9 mouse cellular contexts compared by ENCODE assay signal in genomic region chr1:40139798-40140532, GRCm38 (mm10).
DNase-seq lines count a peak whose midpoint lies in the region; ATAC-seq and TF ChIP-seq lines count a peak whose summit lies in the region.
"Had no signal": no experiment of that assay in that cellular context is flagged by ENCODE, and none has a peak within 500 bp of the region (broad histone marks: within the 10 kb centered on the region; RNA-seq: fewer than 3 reads in every experiment).

No protein-coding gene starts in this region.

- no peak for TF ChIP-seq CTCF in forebrain, postnatal 0 days (IDR thresholded peaks at IDR 0.05; ENCODE audit: low read depth)

- WGBS in forebrain, postnatal 0 days, result 55% methylated on average over 14 of the region's 14 CpGs
- 84% methylated on average over 14 of the region's 14 CpGs for WGBS in forebrain, embryonic 12.5 days
- WGBS in embryonic facial prominence, embryonic 15.5 days, result 46% methylated on average over 14 of the region's 14 CpGs
- WGBS in heart, embryonic 15.5 days, result 22% methylated on average over 14 of the region's 14 CpGs

- H3K9ac ChIP-seq in forebrain, postnatal 0 days, result no peak overlapping the region
- no peak overlapping the region for H3K9ac ChIP-seq in forebrain, embryonic 12.5 days
- no peak overlapping the region for H3K9ac ChIP-seq in embryonic facial prominence, embryonic 15.5 days
- no peak overlapping the region for H3K9ac ChIP-seq in heart, embryonic 15.5 days

- no peaks in the 10 kb centered on the region for H3K27me3 ChIP-seq in forebrain, postnatal 0 days (ENCODE audit: insufficient read depth, low read length)
- H3K27me3 ChIP-seq in forebrain, embryonic 12.5 days, result no peaks in the 10 kb centered on the region
- no peaks in the 10 kb centered on the region for H3K27me3 ChIP-seq in embryonic facial prominence, embryonic 15.5 days
- H3K27me3 ChIP-seq in heart, embryonic 15.5 days, result no peaks in the 10 kb centered on the region
- H3K27me3 ChIP-seq: megakaryocyte, embryonic 14.5 days had no signal

- H3K36me3 ChIP-seq in forebrain, postnatal 0 days (ENCODE audit: insufficient read depth), result no peaks in the 10 kb centered on the region
- H3K36me3 ChIP-seq in forebrain, embryonic 12.5 days (replicated peaks), result no peaks in the 10 kb centered on the region
- H3K36me3 ChIP-seq in embryonic facial prominence, embryonic 15.5 days, result no peaks in the 10 kb centered on the region
- H3K36me3 ChIP-seq in heart, embryonic 15.5 days, result no peaks in the 10 kb centered on the region

- no peak; the same call in 1 of the 2 replicates for ATAC-seq in forebrain, postnatal 0 days
- ATAC-seq in forebrain, embryonic 12.5 days (ENCODE audit: low FRiP score), result no peak
- peak; percentile 72 for ATAC-seq in embryonic facial prominence, embryonic 15.5 days (ENCODE audit: insufficient number of reproducible peaks, low FRiP score, low TSS enrichment, low read depth)
- peak; percentile 87 for ATAC-seq in heart, embryonic 15.5 days (replicated peaks; ENCODE audit: insufficient number of reproducible peaks, insufficient read depth, low FRiP score, low read depth)
- no peak for ATAC-seq in erythroblast, adult 5-6 weeks (replicated peaks; ENCODE audit: low FRiP score, poor library complexity, severe bottlenecking)

- H3K9me3 ChIP-seq in forebrain, postnatal 0 days (ENCODE audit: low read length), result no peaks in the 10 kb centered on the region
- H3K9me3 ChIP-seq in forebrain, embryonic 12.5 days, result no peaks in the 10 kb centered on the region
- H3K9me3 ChIP-seq in embryonic facial prominence, embryonic 15.5 days (replicated peaks), result no peaks in the 10 kb centered on the region
- H3K9me3 ChIP-seq in heart, embryonic 15.5 days (replicated peaks), result no peaks in the 10 kb centered on the region
- H3K9me3 ChIP-seq: megakaryocyte, embryonic 14.5 days had no signal

- no peak overlapping the region for H3K4me3 ChIP-seq in forebrain, postnatal 0 days (ENCODE audit: low read depth, low read length)
- H3K4me3 ChIP-seq in forebrain, embryonic 12.5 days (replicated peaks), result no peak overlapping the region
- no peak overlapping the region for H3K4me3 ChIP-seq in embryonic facial prominence, embryonic 15.5 days (replicated peaks)
- H3K4me3 ChIP-seq in heart, embryonic 15.5 days, result no peak overlapping the region
- H3K4me3 ChIP-seq: megakaryocyte, embryonic 14.5 days had no signal

- H3K27ac ChIP-seq in forebrain, postnatal 0 days (ENCODE audit: low read depth, low read length), result no peak overlapping the region
- H3K27ac ChIP-seq in forebrain, embryonic 12.5 days, result no peak overlapping the region
- H3K27ac ChIP-seq in embryonic facial prominence, embryonic 15.5 days (replicated peaks), result peak overlapping the region; percentile 48; the same call in 1 of the 2 replicates
- H3K27ac ChIP-seq in heart, embryonic 15.5 days, result peak overlapping the region; percentile 73

- no peaks in the 10 kb centered on the region for H3K4me1 ChIP-seq in forebrain, postnatal 0 days (ENCODE audit: insufficient read depth)
- H3K4me1 ChIP-seq in forebrain, embryonic 12.5 days, result no peaks in the 10 kb centered on the region
- H3K4me1 ChIP-seq in embryonic facial prominence, embryonic 15.5 days, result 0 out of 2 replicates have a peak, but pooled peaks cover 9% of the 10 kb centered on the region
- H3K4me1 ChIP-seq in heart, embryonic 15.5 days (replicated peaks), result peaks cover 17% of the 10 kb centered on the region
- H3K4me1 ChIP-seq: megakaryocyte, embryonic 14.5 days had no signal

- H3K4me2 ChIP-seq in forebrain, postnatal 0 days (ENCODE audit: low read depth), result no peak overlapping the region
- H3K4me2 ChIP-seq in forebrain, embryonic 12.5 days, result no peak overlapping the region
- H3K4me2 ChIP-seq in embryonic facial prominence, embryonic 15.5 days (replicated peaks), result no peak overlapping the region
- peak overlapping the region; percentile 41 for H3K4me2 ChIP-seq in heart, embryonic 15.5 days

- peak; percentile 63 for DNase-seq in forebrain, postnatal 0 days
- DNase-seq in layer of hippocampus, postnatal 10 days (ENCODE audit: low spot score in 2 of 2), result peak; percentile 42 to 61
- peak; percentile 92 for DNase-seq in lung, postnatal 36 days
- no peak for DNase-seq in embryo, embryonic 11 days

Comparison
In these comparisons a context has a peak if more than half of its experiments do, and no peak if none do; other contexts are left out.
1. ATAC-seq: peak in embryonic facial prominence, embryonic 15.5 days (single experiment) and heart, embryonic 15.5 days (single experiment); none in forebrain, postnatal 0 days (single experiment), forebrain, embryonic 12.5 days (single experiment) and erythroblast, adult 5-6 weeks (single experiment).
2. H3K27ac ChIP-seq: peak in embryonic facial prominence, embryonic 15.5 days (single experiment) and heart, embryonic 15.5 days (single experiment); none in forebrain, postnatal 0 days (single experiment) and forebrain, embryonic 12.5 days (single experiment).